Mouse (Mus musculus): ENCODE measurements around the gene Syp. TPM values are rescaled to one million over a fixed set of nuclear protein-coding genes. Genes with fewer than 3 reads are reported as not detected.

The Syp gene
- polyA plus RNA-seq, 1 experiment = 236 TPM

GRCm38 (mm10) chrX:7690486-7690885 lies 52.2 kb downstream of the Syp start:
- no peak overlapping the region for H3K4me3 ChIP-seq (ENCODE audit: insufficient read depth, low read depth, low read length)
- H3K4me1 ChIP-seq (ENCODE audit: control insufficient read depth, insufficient read depth, low read length) = no peaks in the 10 kb centered on the region
- TF ChIP-seq POLR2A (IDR thresholded peaks at IDR 0.05; ENCODE audit: insufficient read depth, low read depth, low read length) = no peak
- no peak for TF ChIP-seq CTCF (IDR thresholded peaks at IDR 0.05; ENCODE audit: insufficient read depth, low read depth, low read length)
- no peak overlapping the region for H3K27ac ChIP-seq (ENCODE audit: insufficient read depth, low read depth, low read length)
- 73% methylated on average over 3 of the region's 3 CpGs for WGBS

GRCm38 (mm10) chrX:7692862-7693261 lies 54.6 kb downstream of the Syp start:
- Histone ChIP-seq H3K4me1 (ENCODE audit: control insufficient read depth, insufficient read depth, low read length) (no peaks in the 10 kb centered on the region), H3K27ac (ENCODE audit: insufficient read depth, low read depth, low read length) (no peak overlapping the region), H3K4me3 (ENCODE audit: insufficient read depth, low read depth, low read length) (no peak overlapping the region)
- 32% methylated on average over 4 of the region's 4 CpGs for WGBS
- TF ChIP-seq POLR2A (IDR thresholded peaks at IDR 0.05; ENCODE audit: insufficient read depth, low read depth, low read length) = no peak
- no peak for TF ChIP-seq CTCF (IDR thresholded peaks at IDR 0.05; ENCODE audit: insufficient read depth, low read depth, low read length)

- 34% methylated on average over 6 of the region's 6 CpGs for WGBS
- Histone ChIP-seq H3K27ac (ENCODE audit: insufficient read depth, low read depth, low read length) (no peak overlapping the region), H3K4me1 (ENCODE audit: control insufficient read depth, insufficient read depth, low read length) (0 out of 2 replicates have a peak, but pooled peaks cover 7% of the 10 kb centered on the region), H3K4me3 (ENCODE audit: insufficient read depth, low read depth, low read length) (no peak overlapping the region)
- no peak for TF ChIP-seq CTCF (IDR thresholded peaks at IDR 0.05; ENCODE audit: insufficient read depth, low read depth, low read length)
- no peak for TF ChIP-seq POLR2A (IDR thresholded peaks at IDR 0.05; ENCODE audit: insufficient read depth, low read depth, low read length)
Observed at GRCm38 (mm10) chrX:7696520-7696919, 58.2 kb downstream of the Syp start.

GRCm38 (mm10) chrX:7696954-7697381 lies 58.7 kb downstream of the Syp start, which contains the start of gene Gpkow:
Gene Gpkow (plus strand): TSS chrX:7697131.
- 13% methylated on average over 33 of the region's 33 CpGs for WGBS
- no peak within 1 kb of the TSS for H3K27ac ChIP-seq (ENCODE audit: insufficient read depth, low read depth, low read length)
- TF ChIP-seq POLR2A (IDR thresholded peaks at IDR 0.05; ENCODE audit: insufficient read depth, low read depth, low read length) (peak; percentile 86), CTCF (IDR thresholded peaks at IDR 0.05; ENCODE audit: insufficient read depth, low read depth, low read length) (no peak)
- H3K4me3 ChIP-seq (ENCODE audit: insufficient read depth, low read depth, low read length) = peak within 1 kb of the TSS; percentile 78
- H3K4me1 ChIP-seq (ENCODE audit: control insufficient read depth, insufficient read depth, low read length) = 0 out of 2 replicates have a peak, but pooled peaks cover 7% of the 10 kb centered on the region

Other genes with a start within 250 kb of the Syp start
- not detected in 2 replicates for gene Foxp3, start 64.8 kb upstream of the Syp start, polyA plus RNA-seq (2012; ENCODE audit: insufficient read depth, insufficient read length, low replicate concordance, missing spikeins)
- not detected in 2 replicates for gene Ppp1r3f, start 64.2 kb upstream of the Syp start, polyA plus RNA-seq (2012; ENCODE audit: insufficient read depth, insufficient read length, low replicate concordance, missing spikeins)
- gene Ccdc22, start 33.0 kb upstream of the Syp start, polyA plus RNA-seq (2012; ENCODE audit: insufficient read depth, insufficient read length, low replicate concordance, missing spikeins) = not detected in 2 replicates
- gene Cacna1f, start 31.4 kb upstream of the Syp start, polyA plus RNA-seq (2012; ENCODE audit: insufficient read depth, insufficient read length, low replicate concordance, missing spikeins) = not detected in 2 replicates
- gene Prickle3, start 18.8 kb downstream of the Syp start, polyA plus RNA-seq (2012; ENCODE audit: insufficient read depth, insufficient read length, low replicate concordance, missing spikeins) = not detected in 2 replicates
- gene Plp2, start 32.9 kb downstream of the Syp start, polyA plus RNA-seq (2012; ENCODE audit: insufficient read depth, insufficient read length, low replicate concordance, missing spikeins) = not detected in 2 replicates
- not detected in 2 replicates for gene Magix, start 42.8 kb downstream of the Syp start, polyA plus RNA-seq (2012; ENCODE audit: insufficient read depth, insufficient read length, low replicate concordance, missing spikeins)
- not detected in 2 replicates for gene Gpkow, start 58.7 kb downstream of the Syp start, polyA plus RNA-seq (2012; ENCODE audit: insufficient read depth, insufficient read length, low replicate concordance, missing spikeins)
- gene Wdr45, start 75.9 kb downstream of the Syp start, polyA plus RNA-seq (2012; ENCODE audit: insufficient read depth, insufficient read length, low replicate concordance, missing spikeins) = not detected in 2 replicates
- gene Gm45208, start 83.8 kb downstream of the Syp start, polyA plus RNA-seq (2012; ENCODE audit: insufficient read depth, insufficient read length, low replicate concordance, missing spikeins) = not detected in 2 replicates
- not detected in 2 replicates for gene Praf2, start 90.0 kb downstream of the Syp start, polyA plus RNA-seq (2012; ENCODE audit: insufficient read depth, insufficient read length, low replicate concordance, missing spikeins)
- not detected in 2 replicates for gene Ccdc120, start 112.4 kb downstream of the Syp start, polyA plus RNA-seq (2012; ENCODE audit: insufficient read depth, insufficient read length, low replicate concordance, missing spikeins)
- gene Tfe3, start 124.1 kb downstream of the Syp start, polyA plus RNA-seq (2012; ENCODE audit: insufficient read depth, insufficient read length, low replicate concordance, missing spikeins) = not detected in 2 replicates
- gene Gripap1, start 151.3 kb downstream of the Syp start, polyA plus RNA-seq (2012; ENCODE audit: insufficient read depth, insufficient read length, low replicate concordance, missing spikeins) = 96.6 TPM in 1 of 2 replicates, not detected in the other
- not detected in 2 replicates for gene Kcnd1, start 183.8 kb downstream of the Syp start, polyA plus RNA-seq (2012; ENCODE audit: insufficient read depth, insufficient read length, low replicate concordance, missing spikeins)
- gene Otud5, start 202.9 kb downstream of the Syp start, polyA plus RNA-seq (2012; ENCODE audit: insufficient read depth, insufficient read length, low replicate concordance, missing spikeins) = not detected in 2 replicates
- gene Pim2, start 239.8 kb downstream of the Syp start, polyA plus RNA-seq (2012; ENCODE audit: insufficient read depth, insufficient read length, low replicate concordance, missing spikeins) = not detected in 2 replicates
- not detected in 2 replicates for gene Slc35a2, start 245.6 kb downstream of the Syp start, polyA plus RNA-seq (2012; ENCODE audit: insufficient read depth, insufficient read length, low replicate concordance, missing spikeins)